Mouse (Mus musculus): ENCODE measurements at regions not wholly inside any gene's neighbourhood (a gene's known extent, or its start where the extent isn't known, plus 50 kb on each side); places are given as distances from the start of the nearest gene placed in this dataset.

DNA sequence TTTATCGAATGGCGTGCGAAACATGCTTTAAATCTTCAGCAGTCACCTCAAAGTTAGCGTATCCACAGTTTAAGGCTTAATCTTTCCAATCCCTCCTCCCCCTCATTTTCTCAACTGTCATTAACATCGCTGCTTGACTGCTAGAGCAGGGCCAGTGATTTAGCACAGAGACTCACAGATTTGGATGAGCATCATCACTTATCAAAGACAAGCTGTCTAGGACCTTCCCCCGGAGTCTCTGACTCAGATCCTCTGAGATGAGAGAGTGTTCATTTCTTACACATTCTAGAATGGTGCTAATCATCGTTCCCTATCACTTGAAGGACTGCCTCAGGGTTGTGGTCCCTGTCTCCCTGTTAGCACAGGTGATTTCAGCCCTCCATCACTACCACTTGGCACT is 112.1 kb upstream of the Tmem132c start:
- peak; percentile 76; the same call in 1 of the 2 replicates for ATAC-seq (ENCODE audit: low TSS enrichment)

DNA sequence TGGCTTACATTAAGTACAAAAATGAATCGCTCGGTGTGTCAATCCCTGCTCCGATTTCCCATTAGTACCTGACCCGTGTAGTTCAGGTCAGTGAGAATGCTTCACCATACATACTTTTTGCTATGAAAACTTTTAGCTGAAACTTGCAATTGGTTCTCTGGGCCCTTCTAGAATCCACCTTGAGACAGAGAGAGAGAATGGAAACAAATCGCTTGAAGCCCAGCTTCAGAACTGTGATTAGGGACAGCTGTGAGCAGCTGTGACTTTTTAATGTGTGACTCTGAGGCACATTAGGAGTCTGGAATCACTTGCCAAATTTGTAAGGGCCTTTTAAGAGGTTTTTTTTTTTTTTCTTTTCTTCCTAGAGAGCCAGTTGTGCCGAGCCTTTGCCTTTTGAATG is 107.2 kb upstream of the Tmem132c start:
- no peak for ATAC-seq (ENCODE audit: low TSS enrichment)

DNA sequence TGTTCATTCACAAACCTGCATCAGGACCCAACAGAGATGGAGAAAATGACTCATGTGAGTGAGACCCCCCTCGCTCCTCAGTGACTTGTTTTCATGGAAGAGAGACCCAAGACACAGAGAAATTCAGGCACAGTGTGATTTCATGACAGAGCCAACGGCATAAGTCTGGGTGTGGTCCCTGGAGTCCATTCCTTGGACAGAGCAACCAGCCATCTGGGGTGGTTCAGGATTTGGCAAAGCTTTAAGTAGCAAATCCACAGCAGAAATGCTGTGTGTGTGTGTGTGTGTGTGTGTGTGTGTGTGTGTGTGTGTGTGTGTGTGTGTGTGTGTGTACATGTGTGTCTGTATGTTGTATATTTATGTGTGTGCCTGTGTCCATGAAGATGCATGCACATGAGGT is 101.0 kb upstream of the Tmem132c start:
- ATAC-seq (ENCODE audit: low TSS enrichment) = no peak

DNA sequence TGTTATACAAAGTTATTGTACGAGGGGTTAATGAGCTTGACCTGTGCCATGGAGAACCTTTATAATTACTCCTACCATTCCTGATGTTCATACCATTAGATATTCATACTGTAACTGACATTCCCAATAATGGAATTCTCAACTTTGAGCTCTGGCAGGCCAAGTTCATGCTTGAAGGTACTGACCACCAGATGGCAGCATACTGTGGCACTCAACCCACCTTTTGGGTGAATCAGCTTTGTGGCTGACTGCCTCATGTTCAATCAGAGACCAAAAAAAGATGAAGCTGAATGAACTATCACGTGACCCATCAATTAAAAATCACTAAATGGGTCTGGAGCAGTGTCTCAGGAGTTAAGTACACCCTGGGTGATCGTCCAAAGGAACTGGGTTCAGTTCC is 81.3 kb upstream of the Tmem132c start:
- ATAC-seq (ENCODE audit: low TSS enrichment) = no peak

DNA sequence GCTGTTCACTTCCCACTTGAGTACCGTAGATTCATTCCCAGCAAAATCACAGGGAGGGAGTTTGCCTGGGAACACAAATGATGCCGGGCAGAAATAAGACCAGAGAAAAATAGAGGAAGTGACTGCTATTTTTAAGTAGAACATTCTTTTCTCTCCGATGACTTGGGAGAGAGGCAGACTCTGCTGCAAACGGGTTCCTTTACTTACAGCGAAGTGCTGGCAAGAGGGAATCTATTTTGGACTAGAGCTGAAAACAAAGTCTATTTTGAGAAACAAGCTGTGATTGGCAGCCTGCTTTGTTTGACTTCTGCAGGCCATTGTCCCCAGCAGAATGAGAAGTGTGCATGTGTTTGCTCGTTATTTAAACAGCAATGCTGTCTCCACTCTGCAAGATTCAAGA is 78.2 kb upstream of the Tmem132c start:
- ATAC-seq (ENCODE audit: low TSS enrichment) = peak; percentile 93

DNA sequence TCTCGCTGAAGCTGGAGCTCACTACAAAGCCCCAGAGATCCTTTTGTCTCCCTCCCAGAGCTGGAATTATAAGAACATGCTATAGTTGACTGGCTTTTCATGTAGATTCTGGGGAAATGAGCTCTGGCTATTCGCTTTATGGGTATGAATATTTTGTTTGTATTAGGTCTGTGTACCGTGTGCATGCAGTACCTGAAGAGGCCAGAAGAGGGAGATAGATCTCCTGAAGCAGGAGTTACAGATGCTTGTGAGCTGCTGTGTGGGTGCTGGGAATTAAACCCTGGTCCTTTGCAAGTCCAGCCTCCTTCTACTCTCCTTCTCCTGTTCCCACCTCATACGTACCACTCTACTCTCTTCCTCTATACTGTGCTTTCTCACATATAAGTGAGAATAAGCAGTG is 52.6 kb upstream of the Tmem132c start:
- no peak for ATAC-seq (ENCODE audit: low TSS enrichment)
